Mouse (Mus musculus) erythroblast, embryonic 14.5 days (primary cell): ENCODE measurements around the gene Cuedc2. TPM values are rescaled to one million over a fixed set of nuclear protein-coding genes. Genes with fewer than 3 reads are reported as not detected.

Source experiments
- H3K27me3 ChIP-seq: 2 replicates; pipeline ENCODE4 v1.6.1; 2012; ENCODE audit warnings: inconsistent platforms; ENCODE audit not compliant: control insufficient read depth
- H3K36me3 ChIP-seq: 2 replicates; pipeline ENCODE4 v1.6.1; 2012; ENCODE audit warnings: mild to moderate bottlenecking, inconsistent platforms; ENCODE audit not compliant: control insufficient read depth
- H3K4me1 ChIP-seq: 2 replicates; pipeline ENCODE4 v1.6.1; 2012; ENCODE audit warnings: inconsistent platforms; ENCODE audit not compliant: control insufficient read depth
- H3K4me3 ChIP-seq: replicated peaks from 2 replicates; pipeline ENCODE3; 2012; ENCODE audit warnings: moderate library complexity, mild to moderate bottlenecking, inconsistent platforms
- H3K9me3 ChIP-seq: 2 replicates; pipeline ENCODE4 v1.6.1; 2012; ENCODE audit warnings: low read length, inconsistent platforms, mixed read lengths; ENCODE audit not compliant: control insufficient read depth
- GATA1 ChIP-seq: IDR thresholded peaks from 2 replicates; pipeline ENCODE4 v1.6.1; 2012; ENCODE audit warnings: low read length, inconsistent platforms, mixed read lengths
- TAL1 ChIP-seq: IDR thresholded peaks from 3 replicates; pipeline ENCODE4 v1.6.1; 2012; ENCODE audit warnings: low read length, inconsistent platforms, mixed read lengths
- polyA plus RNA-seq: library from polyadenylated mRNA; stranded (reverse); fragments of >175 nt; gene quantifications from 2 replicates; pipeline ENCODE4 v1.2.3, GENCODE M21; 2012

The Cuedc2 gene
- polyA plus RNA-seq, 1 experiment: 15.7 TPM

DNA sequence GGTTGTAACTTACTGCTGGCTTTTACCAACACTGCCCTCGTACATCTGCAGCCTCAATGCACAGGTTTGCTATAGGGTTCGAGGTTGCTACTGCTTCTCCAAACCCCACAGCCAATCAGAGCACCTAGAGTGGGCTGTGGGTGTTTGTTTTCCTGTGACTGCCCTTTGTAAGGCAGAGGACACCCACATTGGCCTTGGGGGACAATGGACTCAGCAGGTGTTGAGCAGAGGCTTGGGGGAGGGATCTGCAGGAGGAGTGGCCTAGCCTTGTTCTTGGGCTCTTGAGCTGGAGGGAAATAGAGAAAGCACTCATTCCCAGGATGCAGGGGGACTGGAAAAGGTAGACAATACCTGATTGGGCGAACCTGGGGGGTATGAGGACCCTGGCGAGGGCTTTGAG is 19.9 kb upstream of the Cuedc2 start:
- no peak for TF ChIP-seq GATA1
- no peak for TF ChIP-seq TAL1
- Histone ChIP-seq H3K4me1 (peaks cover 24% of the 10 kb centered on the region), H3K9me3 (no peaks in the 10 kb centered on the region), H3K27me3 (peaks cover 19% of the 10 kb centered on the region), H3K36me3 (no peaks in the 10 kb centered on the region), H3K4me3 (no peak overlapping the region)

DNA sequence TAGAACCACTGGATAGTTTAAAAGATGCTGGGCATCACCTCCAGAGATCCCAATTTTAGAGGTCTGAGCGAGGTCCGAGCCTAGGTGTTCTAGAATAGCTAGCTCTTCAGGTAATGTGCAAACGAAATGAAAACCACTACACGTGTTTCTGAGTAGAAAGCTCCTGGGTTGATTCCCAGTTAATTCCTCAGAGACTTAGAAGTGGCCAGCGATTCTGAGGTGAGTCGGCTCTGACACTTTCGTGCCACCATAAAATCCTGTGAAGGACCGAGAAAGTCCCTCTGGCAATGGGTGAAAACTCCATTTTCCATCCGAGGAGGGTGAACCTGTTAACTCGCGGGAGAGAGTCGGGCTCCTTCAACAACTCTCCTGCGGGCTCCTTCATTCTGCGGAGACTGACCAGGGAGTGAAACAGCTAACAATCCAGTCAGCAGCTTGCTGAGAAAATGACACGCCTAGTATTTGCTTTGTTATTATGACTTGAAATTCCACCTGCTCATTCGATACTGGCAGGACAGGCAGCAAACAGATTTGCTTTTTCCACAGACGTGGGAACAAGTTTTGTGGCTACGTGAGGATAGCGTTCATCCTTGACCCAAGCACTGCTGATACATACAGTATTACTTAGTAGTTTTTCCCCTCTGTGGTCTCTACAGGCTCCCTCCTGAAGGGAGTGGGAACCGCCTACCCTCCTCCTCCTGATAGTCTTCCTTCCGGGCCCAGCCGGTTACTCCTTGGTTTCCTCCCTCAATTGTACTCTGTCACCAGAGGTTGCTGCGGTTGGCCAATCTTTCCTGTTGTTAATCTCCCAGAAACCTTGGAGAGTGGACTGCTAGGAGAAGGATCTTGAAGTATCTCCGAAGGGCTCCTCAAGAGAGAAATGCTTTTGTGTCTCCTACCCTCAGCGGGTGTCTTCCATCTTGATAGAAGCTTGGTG is 19.1 kb upstream of the Cuedc2 start:
- Histone ChIP-seq H3K27me3 (peaks cover 21% of the 10 kb centered on the region), H3K4me3 (peak overlapping the region; percentile 66), H3K4me1 (peaks cover 29% of the 10 kb centered on the region), H3K36me3 (no peaks in the 10 kb centered on the region), H3K9me3 (no peaks in the 10 kb centered on the region)
- no peak for TF ChIP-seq TAL1
- no peak for TF ChIP-seq GATA1

- H3K36me3 ChIP-seq: no peaks in the 10 kb centered on the region
- TF ChIP-seq GATA1 (0 out of 2 replicates have a peak, but pooled peaks have one; percentile 3), TAL1 (no peak)
- peak overlapping the region; percentile 66 for H3K4me3 ChIP-seq
- H3K27me3 ChIP-seq: peaks cover 27% of the 10 kb centered on the region
- no peaks in the 10 kb centered on the region for H3K9me3 ChIP-seq
- H3K4me1 ChIP-seq: peaks cover 30% of the 10 kb centered on the region
These were observed 18.2 kb upstream of the Cuedc2 start for GRCm38 (mm10) chr19:46356701-46357138.

- Histone ChIP-seq H3K4me1 (peaks cover 15% of the 10 kb centered on the region), H3K9me3 (peaks cover 7% of the 10 kb centered on the region; the same call in 1 of the 2 replicates), H3K4me3 (peak within 1 kb of the TSS; percentile 55), H3K27me3 (peaks cover 68% of the 10 kb centered on the region), H3K36me3 (no peaks in the 10 kb centered on the region)
- no peak for TF ChIP-seq TAL1
- no peak for TF ChIP-seq GATA1
These were observed 11.8 kb upstream of the Cuedc2 start, which contains the start of gene 2310034G01Rik for GRCm38 (mm10) chr19:46350168-46350932. Gene 2310034G01Rik, minus strand, starts transcription at chr19:46350302.

DNA sequence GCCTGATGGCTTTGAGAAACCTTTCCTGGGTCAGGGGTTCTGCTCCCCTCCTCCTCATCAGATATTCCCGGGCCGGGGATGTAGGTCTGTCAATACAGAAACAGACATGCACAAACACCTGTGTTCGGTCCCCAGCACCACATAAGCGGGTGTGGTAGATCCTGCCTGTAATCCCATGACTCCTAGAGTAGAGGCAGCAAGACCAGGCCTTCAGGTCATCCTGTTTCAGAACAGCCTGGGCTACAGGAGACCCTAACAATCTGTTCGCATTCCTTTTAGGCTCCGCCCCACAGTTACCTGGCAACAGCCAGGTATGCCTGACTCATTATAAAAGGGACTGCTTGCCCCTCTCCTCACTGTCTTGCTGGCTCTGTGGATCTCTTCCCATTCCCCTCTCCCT is 11.0 kb upstream of the Cuedc2 start:
- Histone ChIP-seq H3K9me3 (peaks cover 7% of the 10 kb centered on the region; the same call in 1 of the 2 replicates), H3K4me3 (no peak overlapping the region), H3K4me1 (peaks cover 15% of the 10 kb centered on the region), H3K27me3 (peaks cover 75% of the 10 kb centered on the region), H3K36me3 (no peaks in the 10 kb centered on the region)
- no peak for TF ChIP-seq GATA1
- no peak for TF ChIP-seq TAL1

DNA sequence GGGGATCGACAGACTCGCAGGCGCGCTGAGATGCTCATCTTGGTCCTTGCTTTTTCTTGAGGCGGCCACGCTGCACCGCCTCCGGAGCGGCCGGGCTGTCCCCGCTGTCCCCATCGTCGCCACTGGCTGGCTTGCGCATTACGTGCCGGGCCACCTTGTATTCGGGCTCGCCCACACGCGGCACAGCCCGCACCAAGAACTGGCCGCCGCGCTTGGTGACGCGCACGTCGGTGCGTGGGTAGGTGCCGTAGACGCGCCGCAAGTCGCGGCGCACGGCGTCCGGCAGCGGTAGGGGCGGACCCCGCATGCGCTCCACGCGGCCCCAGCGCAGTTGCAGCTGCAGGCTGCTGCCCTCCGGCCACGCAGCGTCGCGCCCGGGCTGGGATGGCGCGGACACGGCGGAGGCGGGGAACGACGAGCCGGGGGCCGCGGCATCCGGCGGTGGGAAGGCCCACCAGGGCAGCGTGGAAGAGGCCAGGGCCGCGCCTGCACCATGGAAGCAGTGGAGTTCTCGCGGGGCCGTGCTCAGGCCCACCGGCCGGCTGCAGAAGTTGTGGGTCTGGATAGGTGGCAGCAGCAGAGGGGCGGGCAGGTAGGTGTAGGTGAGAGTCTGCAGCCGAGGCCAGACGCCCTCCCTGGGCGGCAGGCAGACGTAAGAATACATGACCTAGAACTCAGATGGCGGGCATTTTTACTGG is 10.4 kb upstream of the Cuedc2 start:
- H3K4me1 ChIP-seq: peaks cover 15% of the 10 kb centered on the region
- TF ChIP-seq GATA1 (no peak), TAL1 (no peak)

GRCm38 (mm10) chr19:46347936-46348668 is 9.6 kb upstream of the Cuedc2 start:
- Histone ChIP-seq H3K4me1 (peaks cover 16% of the 10 kb centered on the region), H3K36me3 (no peaks in the 10 kb centered on the region), H3K27me3 (peaks cover 86% of the 10 kb centered on the region), H3K9me3 (peaks cover 7% of the 10 kb centered on the region; the same call in 1 of the 2 replicates), H3K4me3 (peak overlapping the region; percentile 55)
- TF ChIP-seq GATA1: no peak
- TF ChIP-seq TAL1: no peak

More for the DNA sequence above, 10.4 kb upstream of the Cuedc2 start:
- peak overlapping the region; percentile 55 for H3K4me3 ChIP-seq
- peaks cover 79% of the 10 kb centered on the region for H3K27me3 ChIP-seq
- peaks cover 7% of the 10 kb centered on the region; the same call in 1 of the 2 replicates for H3K9me3 ChIP-seq
- no peaks in the 10 kb centered on the region for H3K36me3 ChIP-seq

- no peaks in the 10 kb centered on the region for H3K36me3 ChIP-seq
- no peak overlapping the region for H3K4me3 ChIP-seq
- peaks cover 11% of the 10 kb centered on the region for H3K4me1 ChIP-seq
- peaks cover 7% of the 10 kb centered on the region; the same call in 1 of the 2 replicates for H3K9me3 ChIP-seq
- H3K27me3 ChIP-seq: peaks cover 83% of the 10 kb centered on the region
- TF ChIP-seq GATA1 (no peak), TAL1 (no peak)
These were observed 8.6 kb upstream of the Cuedc2 start for GRCm38 (mm10) chr19:46347146-46347545.
